Mouse (Mus musculus): ENCODE results near the gene Asns. TPM values are rescaled to one million over a fixed set of nuclear protein-coding genes. Genes with fewer than 3 reads are reported as not detected.
"Not testable (repeated sequence)": the region's sequence is repeated elsewhere in the genome, so short reads cannot be mapped to it uniquely, and the experiment has no call there.

The Asns gene
- polyA plus RNA-seq, 1 experiment from 2014 or later = 57.2 TPM

GRCm38 (mm10) chr6:7669721-7670120, 23.3 kb downstream of the Asns start:
- DNase-seq (ENCODE audit: low spot score) (no peak), ATAC-seq (ENCODE audit: low FRiP score) (no peak)
- WGBS = 93% methylated on average over 5 of the region's 5 CpGs
- H3K4me2 ChIP-seq (replicated peaks; ENCODE audit: low read depth, low read length) = no peak overlapping the region
- no peaks in the 10 kb centered on the region for H3K9me3 ChIP-seq (ENCODE audit: control insufficient read depth, low read length)
- H3K27me3 ChIP-seq (ENCODE audit: control insufficient read depth, insufficient read depth, low read length) = no peaks in the 10 kb centered on the region
- no peak overlapping the region for H3K27ac ChIP-seq (ENCODE audit: low read depth, low read length)
- H3K36me3 ChIP-seq (ENCODE audit: control insufficient read depth, insufficient read depth, low read length) = no peaks in the 10 kb centered on the region
- H3K4me1 ChIP-seq (replicated peaks; ENCODE audit: control insufficient read depth, insufficient read depth, low read length) = no peaks in the 10 kb centered on the region
- H3K9ac ChIP-seq (ENCODE audit: low read depth, low read length) = no peak overlapping the region
- H3K4me3 ChIP-seq (ENCODE audit: low read depth, low read length) = no peak overlapping the region

- Histone ChIP-seq H3K36me3 (ENCODE audit: control insufficient read depth, insufficient read depth, low read length) (no peaks in the 10 kb centered on the region), H3K9me3 (ENCODE audit: control insufficient read depth, low read length) (no peaks in the 10 kb centered on the region), H3K4me3 (ENCODE audit: low read depth, low read length) (no peak overlapping the region), H3K9ac (ENCODE audit: low read depth, low read length) (no peak overlapping the region), H3K27me3 (ENCODE audit: control insufficient read depth, insufficient read depth, low read length) (no peaks in the 10 kb centered on the region), H3K4me2 (replicated peaks; ENCODE audit: low read depth, low read length) (no peak overlapping the region), H3K4me1 (replicated peaks; ENCODE audit: control insufficient read depth, insufficient read depth, low read length) (no peaks in the 10 kb centered on the region), H3K27ac (ENCODE audit: low read depth, low read length) (no peak overlapping the region)
- 85% methylated on average over 5 of the region's 5 CpGs for WGBS
- no peak for ATAC-seq (ENCODE audit: low FRiP score)
- DNase-seq (ENCODE audit: low spot score) = no peak
These were observed 24.7 kb downstream of the Asns start for GRCm38 (mm10) chr6:7668332-7668731.

GRCm38 (mm10) chr6:7665902-7666301, 27.2 kb downstream of the Asns start:
- 83% methylated on average over 2 of the region's 4 CpGs for WGBS
- DNase-seq (ENCODE audit: low spot score); H3K9me3 ChIP-seq (ENCODE audit: control insufficient read depth, low read length); H3K4me3 ChIP-seq (ENCODE audit: low read depth, low read length); ATAC-seq (ENCODE audit: low FRiP score); H3K9ac ChIP-seq (ENCODE audit: low read depth, low read length); H3K4me1 ChIP-seq (replicated peaks; ENCODE audit: control insufficient read depth, insufficient read depth, low read length); H3K4me2 ChIP-seq (replicated peaks; ENCODE audit: low read depth, low read length); H3K27me3 ChIP-seq (ENCODE audit: control insufficient read depth, insufficient read depth, low read length); H3K36me3 ChIP-seq (ENCODE audit: control insufficient read depth, insufficient read depth, low read length); H3K27ac ChIP-seq (ENCODE audit: low read depth, low read length): not testable (repeated sequence)

GRCm38 (mm10) chr6:7661455-7661854, 31.6 kb downstream of the Asns start:
- Histone ChIP-seq H3K9me3 (ENCODE audit: control insufficient read depth, low read length) (no peaks in the 10 kb centered on the region), H3K36me3 (ENCODE audit: control insufficient read depth, insufficient read depth, low read length) (no peaks in the 10 kb centered on the region), H3K27me3 (ENCODE audit: control insufficient read depth, insufficient read depth, low read length) (no peaks in the 10 kb centered on the region), H3K27ac (ENCODE audit: low read depth, low read length) (no peak overlapping the region), H3K4me2 (replicated peaks; ENCODE audit: low read depth, low read length) (no peak overlapping the region), H3K4me1 (replicated peaks; ENCODE audit: control insufficient read depth, insufficient read depth, low read length) (no peaks in the 10 kb centered on the region), H3K9ac (ENCODE audit: low read depth, low read length) (no peak overlapping the region), H3K4me3 (ENCODE audit: low read depth, low read length) (no peak overlapping the region)
- WGBS = 84% methylated on average over 4 of the region's 4 CpGs
- ATAC-seq (ENCODE audit: low FRiP score) (no peak), DNase-seq (ENCODE audit: low spot score) (no peak)

- 64% methylated on average over 5 of the region's 5 CpGs for WGBS
- no peak overlapping the region for H3K27ac ChIP-seq (ENCODE audit: low read depth, low read length)
- no peak overlapping the region for H3K9ac ChIP-seq (ENCODE audit: low read depth, low read length)
- ATAC-seq (ENCODE audit: low FRiP score) = peak; percentile 38; the same call in 1 of the 2 replicates
- no peak overlapping the region for H3K4me3 ChIP-seq (ENCODE audit: low read depth, low read length)
- H3K4me2 ChIP-seq (replicated peaks; ENCODE audit: low read depth, low read length) = no peak overlapping the region
- DNase-seq (ENCODE audit: low spot score) = peak; percentile 60
- H3K27me3 ChIP-seq (ENCODE audit: control insufficient read depth, insufficient read depth, low read length) = no peaks in the 10 kb centered on the region
- no peaks in the 10 kb centered on the region for H3K9me3 ChIP-seq (ENCODE audit: control insufficient read depth, low read length)
- no peaks in the 10 kb centered on the region for H3K36me3 ChIP-seq (ENCODE audit: control insufficient read depth, insufficient read depth, low read length)
- H3K4me1 ChIP-seq (replicated peaks; ENCODE audit: control insufficient read depth, insufficient read depth, low read length) = no peaks in the 10 kb centered on the region
These were observed 32.5 kb downstream of the Asns start for GRCm38 (mm10) chr6:7660377-7661080.

GRCm38 (mm10) chr6:7656601-7657000, 36.5 kb downstream of the Asns start:
- H3K4me3 ChIP-seq (ENCODE audit: low read depth, low read length) = no peak overlapping the region
- H3K4me1 ChIP-seq (replicated peaks; ENCODE audit: control insufficient read depth, insufficient read depth, low read length) = no peaks in the 10 kb centered on the region
- no peak overlapping the region for H3K4me2 ChIP-seq (replicated peaks; ENCODE audit: low read depth, low read length)
- ATAC-seq (ENCODE audit: low FRiP score) = no peak
- no peak overlapping the region for H3K9ac ChIP-seq (ENCODE audit: low read depth, low read length)
- no peak for DNase-seq (ENCODE audit: low spot score)
- H3K9me3 ChIP-seq (ENCODE audit: control insufficient read depth, low read length) = no peaks in the 10 kb centered on the region
- H3K27me3 ChIP-seq (ENCODE audit: control insufficient read depth, insufficient read depth, low read length) = no peaks in the 10 kb centered on the region
- 98% methylated on average over 1 of the region's 1 CpGs for WGBS
- no peak overlapping the region for H3K27ac ChIP-seq (ENCODE audit: low read depth, low read length)
- no peaks in the 10 kb centered on the region for H3K36me3 ChIP-seq (ENCODE audit: control insufficient read depth, insufficient read depth, low read length)

GRCm38 (mm10) chr6:7648458-7648857, 44.6 kb downstream of the Asns start:
- Histone ChIP-seq H3K27me3 (ENCODE audit: control insufficient read depth, insufficient read depth, low read length) (no peaks in the 10 kb centered on the region), H3K27ac (ENCODE audit: low read depth, low read length) (no peak overlapping the region), H3K4me2 (replicated peaks; ENCODE audit: low read depth, low read length) (no peak overlapping the region), H3K4me1 (replicated peaks; ENCODE audit: control insufficient read depth, insufficient read depth, low read length) (no peaks in the 10 kb centered on the region), H3K9me3 (ENCODE audit: control insufficient read depth, low read length) (no peaks in the 10 kb centered on the region), H3K36me3 (ENCODE audit: control insufficient read depth, insufficient read depth, low read length) (no peaks in the 10 kb centered on the region), H3K4me3 (ENCODE audit: low read depth, low read length) (no peak overlapping the region), H3K9ac (ENCODE audit: low read depth, low read length) (no peak overlapping the region)
- no peak for ATAC-seq (ENCODE audit: low FRiP score)
- no peak for DNase-seq (ENCODE audit: low spot score)

Other genes starting within 250 kb of the Asns start
- gene Tac1, start 138.4 kb downstream of the Asns start, polyA plus RNA-seq (2014; fragmentation: Nextera tagmentation; extraction: Ambion mirVana) = 6.7 and 10.1 TPM in 2 replicates
- gene C1galt1, start 151.6 kb upstream of the Asns start, polyA plus RNA-seq (2014; fragmentation: Nextera tagmentation; extraction: Ambion mirVana) = 3.1 and 4.1 TPM in 2 replicates

Data from hindbrain, embryonic 11.5 days (tissue).